Mouse (Mus musculus) right cerebral cortex, postnatal 10 days (tissue): Measurements from ENCODE around the gene Ankdd1a.

Experiments used
- DNase-seq, 2 experiments: peaks; one replicate each; pipeline ENCODE4 v3.0.0; 2021; ENCODE audit warnings: low spot score in 2 of 2

Gene Ankdd1a

DNA sequence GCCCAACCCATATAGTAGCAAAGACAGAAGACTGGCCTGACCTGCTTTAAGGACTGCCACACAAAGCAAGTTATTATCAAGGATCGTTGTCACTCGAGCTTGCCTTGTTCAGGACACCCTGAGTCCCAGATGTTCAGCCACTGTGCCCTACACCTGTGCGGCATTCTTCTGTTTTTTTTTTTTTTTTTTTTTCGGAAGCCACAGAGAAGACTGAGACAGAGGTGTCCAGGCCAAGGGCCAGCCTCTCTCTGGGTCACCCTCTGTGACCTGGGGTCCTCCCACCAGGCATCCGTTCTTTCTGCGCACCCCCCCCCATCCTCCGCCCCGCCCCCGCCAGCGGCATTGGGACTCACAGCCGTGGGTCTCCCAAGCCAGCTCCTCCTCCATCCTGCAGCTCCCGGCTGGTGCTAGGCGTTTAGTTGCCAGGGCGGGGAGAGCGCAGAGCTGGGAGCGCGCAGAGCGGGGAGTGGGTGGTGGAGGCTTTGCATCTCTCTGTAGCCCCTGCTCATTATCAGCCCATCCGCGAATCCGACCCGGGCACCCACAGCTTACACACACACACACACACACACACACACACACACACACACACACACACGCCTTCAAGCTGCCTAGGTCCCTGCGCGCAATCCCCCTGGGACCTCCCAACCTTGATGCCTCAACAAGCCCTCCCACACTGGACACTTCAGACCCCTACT, at the start of gene Ankdd1a:
Gene Ankdd1a, minus strand, starts transcription at position 387 of the 698 bp plus-strand sequence.
- peak; percentile 83 to 86 for DNase-seq

DNA sequence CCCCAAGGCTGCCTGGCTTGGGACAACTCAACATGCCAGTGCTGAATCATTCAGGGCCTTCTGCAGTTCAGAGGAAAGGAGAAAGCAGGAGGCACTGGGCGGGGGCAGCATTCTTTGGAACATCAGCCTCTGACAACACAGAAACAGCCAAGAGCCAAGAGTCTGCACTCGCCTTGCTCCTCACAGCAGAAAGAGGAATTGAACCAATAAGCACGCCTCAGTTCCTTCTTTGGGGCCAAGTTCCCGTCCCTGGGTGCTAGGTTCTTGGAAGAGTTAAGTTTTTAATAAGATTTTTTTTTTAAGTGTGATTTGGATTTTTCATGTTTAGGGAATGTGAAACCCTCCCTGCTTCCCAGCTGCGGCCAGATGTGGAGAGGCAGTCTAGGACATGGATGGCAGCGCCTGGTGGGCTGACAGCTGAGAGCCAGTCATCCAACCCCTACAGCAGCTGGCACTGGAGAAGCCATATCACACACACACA, 49.5 kb upstream of the Ankdd1a start:
- DNase-seq, result no peak

DNA sequence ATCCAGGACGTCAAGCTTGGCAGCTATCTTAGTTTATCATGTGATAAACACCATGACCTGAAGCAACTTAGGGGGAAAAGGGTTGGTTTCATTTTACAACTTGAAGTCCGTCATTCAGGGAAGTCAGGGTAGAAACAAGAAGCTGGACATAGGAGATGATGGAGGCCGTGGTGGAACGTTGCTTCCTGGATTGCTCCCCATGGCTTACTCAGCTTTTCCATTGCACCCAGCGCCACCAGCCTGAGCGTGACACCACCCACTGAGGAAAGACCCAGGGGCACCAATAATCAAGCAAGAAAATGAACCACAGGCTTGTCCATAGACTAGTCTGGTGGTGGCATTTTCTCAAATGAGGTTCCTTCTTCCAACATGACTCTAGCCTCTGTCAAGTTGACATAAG, 48.8 kb upstream of the Ankdd1a start:
- no peak for DNase-seq

DNA sequence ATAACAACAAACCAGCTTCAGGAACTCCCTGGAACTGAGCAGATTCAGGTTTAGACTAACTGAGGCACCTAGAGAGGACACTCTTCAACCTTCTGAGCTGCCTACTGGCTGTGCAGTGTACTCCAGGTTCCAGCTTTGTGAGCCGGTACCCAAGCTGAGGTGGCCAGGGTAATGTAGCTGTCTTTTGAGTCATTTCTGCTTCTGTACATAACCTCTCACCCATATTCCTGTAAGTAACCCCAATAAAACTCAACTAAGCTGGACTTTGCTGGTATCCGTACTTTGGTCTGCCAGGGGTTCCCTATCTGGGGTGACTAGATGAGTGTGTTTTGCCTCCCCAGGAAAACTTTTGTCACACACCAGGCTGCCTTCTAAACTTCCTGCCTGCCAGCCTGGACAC, 44.7 kb upstream of the Ankdd1a start:
- DNase-seq, result no peak

DNA sequence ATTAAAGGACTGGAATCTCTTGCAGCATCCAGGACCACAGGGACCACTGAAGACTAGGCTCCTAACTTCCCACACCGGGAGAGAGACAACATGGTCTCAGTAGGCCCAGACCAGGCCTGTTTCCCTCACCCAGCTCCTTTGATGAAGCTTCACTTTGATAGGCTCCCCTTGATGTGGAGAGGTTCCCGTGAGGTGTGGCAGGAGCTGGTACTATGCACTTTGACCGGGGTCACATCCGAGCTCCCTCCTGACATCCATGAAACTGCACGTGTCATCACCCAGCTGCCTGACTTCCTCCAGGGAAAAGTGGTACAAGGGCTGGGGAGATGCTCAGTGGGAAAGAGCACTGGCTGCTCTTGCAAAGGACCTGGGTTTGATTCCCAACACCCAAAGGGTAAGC, 43.1 kb upstream of the Ankdd1a start:
- DNase-seq, result no peak

DNA sequence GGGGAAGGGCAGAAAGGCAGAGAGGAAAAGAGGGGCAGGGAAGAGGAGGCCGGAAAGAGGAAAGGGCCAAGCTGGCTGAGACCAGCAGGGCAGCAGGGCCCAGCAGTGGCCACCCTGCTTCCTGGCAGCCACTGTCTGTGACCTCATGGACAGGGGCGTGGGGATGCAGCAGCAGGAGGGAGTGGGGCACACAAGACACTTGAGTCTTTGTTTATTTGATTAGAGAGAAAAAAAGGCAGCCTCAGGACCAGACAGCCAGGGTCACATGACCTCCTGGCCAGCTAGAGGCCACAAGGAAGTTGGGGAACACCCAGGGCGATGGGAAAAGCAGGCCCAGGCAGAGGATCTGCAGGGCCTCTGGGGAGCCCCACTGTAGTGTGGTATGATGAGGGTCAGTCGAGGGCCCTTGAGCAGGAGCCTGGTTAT, 42.1 kb upstream of the Ankdd1a start:
- peak; percentile 79 to 86 for DNase-seq

DNA sequence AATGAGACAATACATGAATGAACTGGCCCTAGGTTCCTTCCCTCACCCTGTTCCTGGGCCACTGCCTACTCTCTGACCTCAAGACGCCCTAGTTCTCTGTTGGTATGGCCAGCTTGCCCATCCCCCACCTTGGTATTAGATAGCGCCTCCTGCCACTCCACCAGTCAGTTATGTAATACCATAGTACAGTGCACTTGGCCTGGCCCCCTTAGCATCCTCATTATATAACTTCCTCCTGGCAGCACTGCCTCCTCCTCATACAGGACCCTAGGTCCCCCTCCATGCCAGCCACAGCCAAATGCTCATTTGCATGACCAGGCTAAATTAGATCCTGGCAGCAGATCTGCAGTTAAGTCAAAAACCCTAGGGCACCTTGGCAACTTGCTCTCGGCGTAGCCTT, 41.0 kb upstream of the Ankdd1a start:
- DNase-seq, result peak; percentile 51 to 70

DNA sequence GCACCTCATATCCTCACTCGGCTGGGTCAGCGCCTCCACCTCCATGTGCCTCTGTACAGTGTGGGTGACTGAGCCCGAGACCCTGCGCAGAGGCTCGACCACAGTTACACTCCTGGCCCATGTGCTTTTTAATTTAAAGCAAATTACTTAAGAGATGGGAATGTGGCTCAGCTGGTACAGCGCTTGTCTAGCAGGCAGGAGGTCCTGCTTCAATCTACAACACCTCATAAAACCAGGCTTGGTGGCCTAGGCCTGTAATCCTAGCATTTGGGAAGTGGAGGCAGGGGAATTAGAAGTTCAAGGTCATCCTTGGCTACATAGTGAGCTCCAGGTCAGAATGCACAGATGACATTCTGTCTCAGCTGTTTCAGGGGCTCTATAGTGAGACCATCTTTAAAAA, 38.8 kb upstream of the Ankdd1a start:
- DNase-seq, result no peak

DNA sequence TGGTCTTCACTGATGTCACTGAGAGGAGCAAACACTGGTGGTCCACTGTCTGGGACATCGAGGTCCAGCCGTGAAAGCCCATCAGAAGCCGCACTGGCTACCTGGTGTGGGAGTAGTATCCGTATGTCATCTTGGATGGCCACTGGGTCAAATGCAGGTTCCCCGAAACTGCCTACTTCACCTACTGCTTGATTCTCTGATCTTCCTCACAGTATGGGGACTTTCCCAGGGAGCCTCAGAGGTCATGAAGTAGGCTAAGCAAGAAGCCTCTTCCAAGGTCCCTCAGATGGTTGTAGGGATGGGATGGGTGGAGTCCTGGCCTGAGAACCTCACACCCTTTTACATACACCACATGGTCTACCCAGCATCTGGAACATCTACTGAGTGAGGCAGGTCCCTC, 37.0 kb upstream of the Ankdd1a start:
- no peak for DNase-seq

DNA sequence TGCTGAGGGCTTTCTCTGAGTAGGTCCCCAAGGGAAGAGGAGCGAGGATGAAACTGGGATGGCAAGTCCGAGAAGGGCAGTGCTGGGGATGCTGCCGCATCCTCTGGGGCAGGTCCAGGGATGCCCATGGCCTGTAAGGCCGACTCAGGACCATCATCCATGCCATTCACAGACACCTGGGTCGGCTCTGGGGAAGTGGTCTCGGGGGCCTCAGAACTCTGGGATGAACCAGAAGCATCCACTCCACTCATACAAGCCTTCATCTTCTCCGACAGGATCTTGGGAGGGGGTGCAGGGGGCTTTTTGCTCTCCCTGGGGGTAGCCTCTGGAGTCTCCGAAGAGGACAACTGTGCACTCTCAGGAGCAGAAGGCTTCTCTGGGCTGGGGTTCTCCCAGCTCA, 36.4 kb upstream of the Ankdd1a start:
- DNase-seq, result no peak

DNA sequence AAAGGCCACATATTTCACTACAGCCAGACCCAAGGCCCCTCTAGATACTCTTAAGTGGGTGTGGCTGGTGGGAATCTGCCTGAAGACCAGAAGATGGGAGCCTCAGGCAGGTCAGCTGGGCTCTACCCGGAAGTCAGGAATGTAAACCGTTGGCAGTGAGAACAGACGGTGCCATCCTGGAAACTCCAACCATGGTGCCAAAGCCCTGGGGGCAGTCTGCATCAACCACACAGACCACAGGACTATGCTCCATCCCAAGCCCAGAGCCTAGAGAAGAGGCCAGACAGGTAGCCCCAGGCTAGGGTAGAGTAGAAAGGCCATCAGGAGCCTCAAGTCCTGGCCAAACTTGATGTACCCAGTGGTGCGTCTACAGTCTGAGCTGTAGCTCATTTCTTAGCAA, 35.6 kb upstream of the Ankdd1a start:
- no peak for DNase-seq

DNA sequence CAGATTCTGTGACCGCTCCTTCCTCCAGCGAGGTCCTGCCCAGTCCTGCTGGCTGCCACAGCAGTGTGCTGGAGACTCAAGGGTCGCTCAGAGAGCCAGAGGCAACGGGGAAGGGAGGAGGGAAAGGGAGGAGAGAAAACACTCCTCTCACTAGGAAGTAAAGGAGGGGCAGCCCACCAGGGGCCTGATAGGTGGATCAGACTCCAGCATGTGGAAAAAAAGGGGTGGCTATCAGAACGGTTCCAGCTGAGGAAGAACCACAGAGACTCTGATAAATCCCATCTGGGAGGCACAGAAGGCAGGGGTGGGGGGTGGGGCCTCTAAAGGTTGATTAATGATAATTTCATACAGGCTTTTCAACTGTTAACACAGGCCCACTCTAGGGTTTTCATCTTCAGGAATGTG, 35.0 kb upstream of the Ankdd1a start:
- no peak for DNase-seq

DNA sequence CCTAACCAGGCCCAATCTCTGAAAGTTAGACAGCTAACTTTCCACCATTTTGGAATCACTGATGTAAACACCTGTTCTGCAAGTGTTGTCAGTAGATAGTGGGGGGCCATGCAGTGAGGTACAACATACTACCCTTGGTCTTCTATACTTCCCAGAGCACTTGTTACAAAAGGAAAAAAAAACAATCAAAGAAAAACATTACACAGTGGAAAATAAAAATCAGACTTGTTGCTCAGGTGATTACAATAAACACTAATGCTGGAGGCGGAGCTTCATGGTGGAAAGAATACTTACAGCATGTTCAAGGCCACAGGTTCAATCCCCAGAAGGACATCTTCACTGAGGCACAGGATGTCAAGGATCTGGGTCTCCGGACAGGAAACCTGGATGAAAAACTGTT, 32.7 kb upstream of the Ankdd1a start:
- no peak for DNase-seq

DNA sequence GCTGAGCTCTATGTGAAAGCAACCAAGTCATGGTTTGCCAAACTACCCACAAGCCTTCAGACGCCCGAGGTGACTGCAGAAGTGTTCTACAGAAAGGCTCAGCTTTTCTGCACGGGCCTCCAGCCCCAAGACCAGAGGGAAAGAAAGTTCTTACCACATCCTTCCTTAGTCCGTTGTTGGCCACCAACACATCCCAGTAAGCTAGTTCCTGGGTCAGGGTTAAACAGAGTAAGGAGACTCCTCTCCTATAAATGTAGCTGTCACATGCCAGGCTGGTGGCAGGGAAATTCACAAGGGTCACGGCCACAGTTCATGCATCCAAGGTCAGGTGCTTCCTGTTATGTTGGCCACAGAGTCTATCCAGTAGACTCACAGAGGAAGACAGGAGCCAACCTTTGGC, 32.1 kb upstream of the Ankdd1a start:
- DNase-seq, result peak in 1 of 2 experiments; percentile 25

DNA sequence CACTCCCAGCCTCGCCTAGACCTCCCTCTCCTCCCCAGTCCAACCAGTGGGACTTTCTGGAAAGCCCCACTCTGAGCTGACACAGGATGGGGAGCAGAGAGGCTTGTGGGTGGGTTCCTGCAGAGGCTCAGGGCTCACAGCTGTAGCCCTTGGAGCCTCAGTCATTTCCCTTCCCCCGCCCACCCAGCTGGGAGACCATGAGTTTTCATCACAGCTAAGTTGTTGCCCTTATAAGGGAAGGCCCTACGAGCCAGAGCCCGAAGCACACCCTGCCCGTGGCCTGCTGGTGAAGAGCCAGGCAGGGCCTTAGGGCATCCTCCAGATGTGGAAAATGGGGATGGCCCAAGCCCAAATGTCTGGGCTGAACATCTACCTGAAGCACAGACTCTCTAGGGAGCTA, 31.0 kb upstream of the Ankdd1a start:
- peak in 1 of 2 experiments; percentile 46 for DNase-seq

DNA sequence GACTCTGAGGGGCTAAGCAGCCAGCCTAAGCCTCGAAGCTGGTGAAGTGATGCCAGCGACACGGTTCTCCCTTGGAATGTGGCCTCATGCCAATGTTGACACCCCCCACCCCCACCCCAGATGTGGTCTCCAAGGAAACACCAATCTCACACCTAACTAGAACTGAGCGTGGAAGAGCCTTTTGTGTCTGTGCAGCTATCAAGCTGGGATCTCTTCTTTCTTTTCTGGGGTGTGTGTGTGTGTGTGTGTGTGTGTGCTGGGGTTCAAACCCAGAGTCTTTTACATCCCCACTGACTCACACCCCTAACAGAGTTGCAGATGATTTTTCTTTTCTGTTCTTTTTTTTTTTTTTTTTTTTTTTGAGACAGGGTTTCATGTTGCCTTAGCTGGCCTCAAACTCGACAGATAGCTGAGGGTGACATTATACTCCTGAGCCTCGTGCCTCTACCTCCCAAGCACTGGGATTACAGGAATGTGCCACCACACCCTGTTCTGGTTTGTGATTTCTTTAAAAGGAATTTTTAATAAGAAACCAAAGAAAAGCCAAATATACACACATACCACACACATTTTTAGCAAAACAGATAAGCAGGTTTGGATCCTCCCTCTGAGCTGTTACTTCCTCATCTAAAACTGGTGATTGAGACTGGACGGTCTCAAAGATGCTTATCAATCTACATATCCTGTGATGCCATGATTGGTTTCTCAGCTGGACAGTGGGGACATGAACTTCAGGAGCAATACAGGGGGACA, 30.3 kb upstream of the Ankdd1a start:
- no peak for DNase-seq

DNA sequence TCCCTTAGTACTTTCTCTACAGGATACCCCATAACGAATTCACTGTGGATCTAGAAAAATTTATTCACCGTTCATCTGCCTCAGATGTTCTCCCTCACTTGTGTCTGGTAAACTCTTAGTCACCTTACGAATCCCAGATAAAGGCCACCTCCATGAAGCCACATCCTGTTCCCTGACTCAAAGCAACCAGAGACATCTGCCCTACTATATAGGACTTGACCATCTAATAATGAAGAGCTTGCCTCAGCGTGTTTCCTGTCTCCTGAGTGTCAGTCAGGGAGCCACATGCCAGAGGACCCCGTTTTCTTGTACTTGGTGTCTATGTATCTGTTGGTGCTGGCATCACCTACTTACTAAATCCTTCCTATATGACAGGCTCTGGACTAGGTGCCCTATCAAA, 29.6 kb upstream of the Ankdd1a start:
- DNase-seq, result no peak

DNA sequence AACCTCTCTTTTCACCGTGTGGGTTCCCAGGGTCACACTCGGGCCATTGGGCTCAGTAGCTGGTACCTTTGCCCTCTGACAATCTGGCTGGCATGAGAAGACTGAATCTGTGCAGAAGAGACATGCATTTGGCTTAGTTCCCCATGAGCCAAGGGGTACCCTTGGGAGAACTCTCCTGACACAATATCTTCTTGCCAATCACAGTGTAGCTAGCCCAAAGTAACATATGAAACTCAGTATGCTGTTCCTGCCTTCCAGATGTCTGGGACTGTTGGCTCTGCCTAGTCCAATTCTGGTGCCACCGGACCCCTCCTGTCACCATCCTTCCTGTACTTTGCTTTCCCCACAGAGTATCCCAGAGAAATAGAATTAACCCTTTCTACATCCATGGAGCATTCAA, 29.1 kb upstream of the Ankdd1a start:
- DNase-seq, result no peak

DNA sequence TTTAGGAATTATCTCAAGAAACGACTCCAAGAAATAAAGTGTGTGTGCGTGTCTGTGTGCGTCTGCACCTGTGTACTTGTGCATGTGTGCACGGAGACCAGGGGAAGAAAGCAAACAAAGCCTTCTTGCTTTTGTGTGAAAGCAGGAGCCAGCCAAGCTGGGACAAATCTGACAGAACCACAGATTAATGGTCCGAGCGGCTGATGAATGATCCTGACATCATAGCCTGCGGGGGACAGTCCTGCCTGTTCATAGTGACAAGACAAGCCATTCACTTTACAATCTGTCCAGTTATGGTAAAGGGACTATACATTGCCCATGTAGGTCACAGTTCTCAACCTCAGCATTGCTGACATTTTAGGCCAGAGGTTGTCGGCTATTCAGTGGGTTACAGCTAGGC, 28.3 kb upstream of the Ankdd1a start:
- DNase-seq, result no peak

DNA sequence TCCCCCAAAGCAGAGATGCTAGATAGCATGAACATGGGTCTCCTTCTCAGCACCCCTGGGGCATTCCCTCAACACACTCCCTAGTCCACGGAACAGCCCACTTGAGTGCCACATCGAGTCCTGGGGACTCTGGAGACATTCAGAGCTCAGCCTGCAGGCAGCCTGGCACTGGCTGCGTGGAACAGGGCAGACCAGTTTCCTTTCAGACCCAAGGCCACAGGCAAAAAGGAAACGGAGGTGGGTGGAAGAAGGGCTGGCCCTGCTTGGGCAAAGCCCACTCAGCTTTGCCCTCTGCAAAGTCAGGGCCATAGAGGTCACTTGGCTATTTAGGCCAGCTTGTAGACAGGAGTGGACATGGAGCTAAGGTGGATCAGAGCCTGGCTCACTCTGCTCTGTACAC, 27.9 kb upstream of the Ankdd1a start:
- no peak for DNase-seq

DNA sequence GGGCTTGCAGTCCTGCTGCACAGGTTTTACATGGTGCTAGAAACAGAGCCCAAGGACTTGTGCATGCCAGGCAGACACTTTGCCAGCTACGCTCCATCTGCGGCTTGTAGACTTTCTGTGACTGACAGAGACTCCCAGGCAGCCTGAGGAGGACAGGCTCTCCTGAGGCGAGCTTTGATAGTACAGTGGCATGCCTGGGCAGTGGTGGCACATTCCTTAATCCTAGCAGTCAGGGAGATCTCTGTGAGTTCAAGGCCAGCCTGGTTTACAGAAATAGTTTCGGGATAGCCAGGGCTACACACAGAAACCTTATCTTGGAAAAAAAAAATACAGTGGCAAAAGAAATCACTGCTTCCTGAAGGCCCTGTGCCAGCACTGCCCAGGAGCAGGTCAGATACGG, 27.1 kb upstream of the Ankdd1a start:
- DNase-seq, result no peak

DNA sequence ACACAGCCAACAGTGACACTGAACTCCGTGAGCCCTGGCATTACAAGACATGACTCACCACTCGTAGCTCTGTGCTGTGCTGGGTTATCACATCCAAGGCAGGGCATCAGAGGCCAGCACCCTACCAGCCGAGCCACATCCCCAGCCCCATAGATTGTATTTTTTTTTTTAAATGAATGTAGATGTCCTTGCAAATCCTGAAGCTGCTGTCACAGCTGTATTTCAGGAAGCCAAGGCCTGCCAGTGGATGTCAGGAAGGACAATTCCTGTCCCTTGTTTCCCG, 26.4 kb upstream of the Ankdd1a start:
- DNase-seq, result no peak

DNA sequence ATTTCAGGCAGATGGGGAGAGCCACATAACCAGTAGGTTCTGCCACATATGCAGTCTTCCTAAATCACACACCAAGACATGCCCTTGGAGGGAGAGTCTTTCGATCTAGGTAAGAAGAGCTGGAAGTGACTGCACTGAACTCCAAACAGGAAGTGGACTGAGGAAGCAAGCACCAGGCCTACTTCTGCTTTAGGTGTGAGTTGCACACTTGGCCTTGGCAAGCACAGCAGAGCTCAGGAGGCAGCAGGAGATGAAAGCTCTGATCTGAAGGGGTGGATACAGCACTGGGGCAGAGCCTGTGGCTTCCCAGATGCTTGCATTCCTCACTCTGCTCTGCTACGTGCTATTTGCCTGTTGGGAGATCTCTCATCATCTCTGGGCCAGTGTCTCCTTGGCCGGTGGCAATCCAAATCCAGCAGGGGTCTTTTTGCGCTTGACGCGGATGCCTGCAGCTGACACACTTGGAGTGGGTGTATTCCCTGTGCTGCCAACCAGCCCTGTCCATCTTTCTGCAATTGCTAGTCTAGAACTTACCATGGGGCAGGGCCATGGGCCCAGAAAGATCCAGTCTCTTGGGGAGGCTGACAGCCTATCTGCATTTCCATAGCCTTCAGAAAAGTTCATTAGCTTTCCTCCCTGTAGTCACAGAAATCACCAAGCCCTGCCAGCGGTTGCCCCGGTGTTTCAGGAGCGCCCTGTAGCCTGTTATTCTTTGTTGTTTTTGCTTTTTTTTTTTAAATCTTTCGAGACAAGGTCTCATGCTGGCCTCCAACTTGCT, 25.8 kb upstream of the Ankdd1a start:
- peak; percentile 46 to 51 for DNase-seq
